ENCODE assay signal across 8 mouse cellular contexts in genomic region chr4:139287122-139287863, GRCm38 (mm10). TPM values are rescaled to one million over a fixed set of nuclear protein-coding genes. Genes with fewer than 3 reads are reported as not detected.
DNase-seq lines count a peak whose midpoint lies in the region; ATAC-seq and TF ChIP-seq lines count a peak whose summit lies in the region.

No protein-coding gene starts in this region.

- no peak for ATAC-seq in hindbrain, embryonic 11.5 days (ENCODE audit: low FRiP score)
- ATAC-seq in hindbrain, embryonic 13.5 days (ENCODE audit: low FRiP score), result no peak
- ATAC-seq in intestine, embryonic 16.5 days, result 0 out of 2 replicates have a peak, but pooled peaks have one; percentile 16

- no peak overlapping the region for H3K27ac ChIP-seq in hindbrain, embryonic 11.5 days (ENCODE audit: low read depth, low read length)
- H3K27ac ChIP-seq in hindbrain, embryonic 13.5 days, result no peak overlapping the region
- H3K27ac ChIP-seq in intestine, embryonic 16.5 days (ENCODE audit: low read length), result no peak overlapping the region
- peak overlapping the region; percentile 54; the same call in 1 of the 2 replicates for H3K27ac ChIP-seq in limb, embryonic 10.5 days
- peak overlapping the region; percentile 32; the same call in 1 of the 2 replicates for H3K27ac ChIP-seq in testis, adult 2 months (ENCODE audit: control insufficient read depth, insufficient read depth, low read depth, low read length)

- no peaks in the 10 kb centered on the region for H3K9me3 ChIP-seq in hindbrain, embryonic 11.5 days (ENCODE audit: control insufficient read depth, low read length)
- no peaks in the 10 kb centered on the region for H3K9me3 ChIP-seq in hindbrain, embryonic 13.5 days
- H3K9me3 ChIP-seq in intestine, embryonic 16.5 days (ENCODE audit: control insufficient read depth, low read length), result no peaks in the 10 kb centered on the region
- no peaks in the 10 kb centered on the region for H3K9me3 ChIP-seq in limb, embryonic 10.5 days (replicated peaks)

- no peak for TF ChIP-seq POLR2A in testis, adult 2 months (IDR thresholded peaks at IDR 0.05; ENCODE audit: control insufficient read depth, low read depth, low read length)

- H3K27me3 ChIP-seq in hindbrain, embryonic 11.5 days (ENCODE audit: control insufficient read depth, insufficient read depth, low read length), result no peaks in the 10 kb centered on the region
- H3K27me3 ChIP-seq in hindbrain, embryonic 13.5 days, result no peaks in the 10 kb centered on the region
- H3K27me3 ChIP-seq in intestine, embryonic 16.5 days (replicated peaks; ENCODE audit: control insufficient read depth, insufficient read depth, low read length), result no peaks in the 10 kb centered on the region
- no peaks in the 10 kb centered on the region for H3K27me3 ChIP-seq in limb, embryonic 10.5 days (ENCODE audit: low read depth, poor library complexity, severe bottlenecking)
- no peaks in the 10 kb centered on the region for H3K27me3 ChIP-seq in testis, adult 2 months (ENCODE audit: control insufficient read depth, insufficient read depth, low read length)

- H3K4me1 ChIP-seq in hindbrain, embryonic 11.5 days (replicated peaks; ENCODE audit: control insufficient read depth, insufficient read depth, low read length), result 0 out of 2 replicates have a peak, but pooled peaks cover 2% of the 10 kb centered on the region
- H3K4me1 ChIP-seq in hindbrain, embryonic 13.5 days (replicated peaks), result peaks cover 11% of the 10 kb centered on the region
- no peaks in the 10 kb centered on the region for H3K4me1 ChIP-seq in intestine, embryonic 16.5 days (ENCODE audit: control insufficient read depth, insufficient read depth, low read length)
- peaks cover 79% of the 10 kb centered on the region for H3K4me1 ChIP-seq in limb, embryonic 10.5 days
- H3K4me1 ChIP-seq in testis, adult 2 months (ENCODE audit: control insufficient read depth, insufficient read depth, low read length), result peaks cover 4% of the 10 kb centered on the region

- peak; percentile 93 for TF ChIP-seq CTCF in testis, adult 2 months (IDR thresholded peaks at IDR 0.05; ENCODE audit: control insufficient read depth, insufficient read depth, insufficient replicate concordance, low read depth, low read length)

- WGBS in hindbrain, embryonic 11.5 days, result 81% methylated on average over 18 of the region's 18 CpGs
- WGBS in hindbrain, embryonic 13.5 days, result 85% methylated on average over 18 of the region's 18 CpGs
- 85% methylated on average over 18 of the region's 18 CpGs for WGBS in intestine, embryonic 16.5 days
- WGBS in limb, embryonic 10.5 days, result 86% methylated on average over 18 of the region's 18 CpGs

- 0 out of 2 replicates have a peak, but pooled peaks cover 5% of the 10 kb centered on the region for H3K36me3 ChIP-seq in hindbrain, embryonic 11.5 days (ENCODE audit: control insufficient read depth, insufficient read depth, low read length)
- peaks cover 91% of the 10 kb centered on the region for H3K36me3 ChIP-seq in hindbrain, embryonic 13.5 days
- peaks cover 23% of the 10 kb centered on the region for H3K36me3 ChIP-seq in intestine, embryonic 16.5 days (ENCODE audit: control insufficient read depth, insufficient read depth, low read length)
- H3K36me3 ChIP-seq in limb, embryonic 10.5 days, result peaks cover 93% of the 10 kb centered on the region
- H3K36me3 ChIP-seq in testis, adult 2 months (ENCODE audit: control insufficient read depth, insufficient read depth, low read length), result no peaks in the 10 kb centered on the region

- no peak overlapping the region for H3K4me3 ChIP-seq in hindbrain, embryonic 11.5 days (ENCODE audit: low read depth, low read length)
- H3K4me3 ChIP-seq in hindbrain, embryonic 13.5 days, result no peak overlapping the region
- no peak overlapping the region for H3K4me3 ChIP-seq in intestine, embryonic 16.5 days (ENCODE audit: low read length)
- H3K4me3 ChIP-seq in limb, embryonic 10.5 days, result no peak overlapping the region
- no peak overlapping the region for H3K4me3 ChIP-seq in testis, adult 2 months (ENCODE audit: control insufficient read depth, low read depth, low read length)

- DNase-seq in hindbrain, embryonic 11.5 days (ENCODE audit: low spot score), result peak; percentile 85
- DNase-seq in c-Kit-positive CD71-positive TER-119-positive erythroid progenitor cells, embryonic 14.5 days (ENCODE audit: low spot score), result peak; percentile 66
- DNase-seq in frontal cortex, postnatal 14 days (ENCODE audit: low spot score in 2 of 2), result peak; percentile 70 to 77
- peak; percentile 91 for DNase-seq in limb, embryonic 10.5 days (ENCODE audit: low spot score)
- DNase-seq in natural killer cell, adult 2 months (ENCODE audit: low spot score in 2 of 2), result peak; percentile 62 to 75

- H3K4me2 ChIP-seq in hindbrain, embryonic 11.5 days (replicated peaks; ENCODE audit: low read depth, low read length), result no peak overlapping the region
- H3K4me2 ChIP-seq in hindbrain, embryonic 13.5 days, result no peak overlapping the region
- H3K4me2 ChIP-seq in intestine, embryonic 16.5 days (ENCODE audit: low read depth, low read length), result no peak overlapping the region

- no peak overlapping the region for H3K9ac ChIP-seq in hindbrain, embryonic 11.5 days (ENCODE audit: low read depth, low read length)
- H3K9ac ChIP-seq in hindbrain, embryonic 13.5 days, result no peak overlapping the region
- no peak overlapping the region for H3K9ac ChIP-seq in intestine, embryonic 16.5 days (ENCODE audit: low read depth, low read length)

RNA-seq across cellular contexts. Expression of gene Pqlc2, which starts 23.2 kb away (rescaled TPM):
- polyA plus RNA-seq in hindbrain, embryonic 11.5 days (2014; fragmentation: Nextera tagmentation; extraction: Ambion mirVana), result 11.8 and 13.8 TPM in 2 replicates
- 14.3 TPM in 2 replicates for polyA plus RNA-seq in hindbrain, embryonic 13.5 days (2015; fragmentation: Nextera tagmentation; extraction: Ambion mirVana)
- 32.8 and 37.4 TPM in 2 replicates for polyA plus RNA-seq in intestine, embryonic 16.5 days (2015; fragmentation: Nextera tagmentation; extraction: Ambion mirVana)
- polyA plus RNA-seq in limb, embryonic 10.5 days (2016; fragmentation: Nextera tagmentation; extraction: Ambion mirVana), result 14.6 and 19.7 TPM in 2 replicates
- 5.5 and 5.7 TPM in 2 replicates for polyA plus RNA-seq in testis, adult 2 months (2012; rRNA removed)

RNA-seq across cellular contexts. Expression of gene Akr7a5, which starts 23.3 kb away (rescaled TPM):
- 64.7 and 74.0 TPM in 2 replicates for polyA plus RNA-seq in hindbrain, embryonic 11.5 days (2014; fragmentation: Nextera tagmentation; extraction: Ambion mirVana)
- 58.7 and 60.0 TPM in 2 replicates for polyA plus RNA-seq in hindbrain, embryonic 13.5 days (2015; fragmentation: Nextera tagmentation; extraction: Ambion mirVana)
- polyA plus RNA-seq in intestine, embryonic 16.5 days (2015; fragmentation: Nextera tagmentation; extraction: Ambion mirVana), result 243 and 247 TPM in 2 replicates
- polyA plus RNA-seq in limb, embryonic 10.5 days (2016; fragmentation: Nextera tagmentation; extraction: Ambion mirVana), result 115 and 133 TPM in 2 replicates
- polyA plus RNA-seq in testis, adult 2 months (2012; rRNA removed), result 19.7 and 20.7 TPM in 2 replicates

Comparison
In these comparisons a context has a peak if more than half of its experiments do, and no peak if none do; other contexts are left out.
1. H3K27ac ChIP-seq: peak in limb, embryonic 10.5 days (single experiment) and testis, adult 2 months (single experiment); none in hindbrain, embryonic 11.5 days (single experiment), hindbrain, embryonic 13.5 days (single experiment) and intestine, embryonic 16.5 days (single experiment).
2. Peak in every context shown above with its lines, with median percentiles within 50 percentile points of each other: DNase-seq.